Mouse (Mus musculus) adipocyte (in vitro differentiated cells): Measurements from ENCODE around the gene Sec61g.
"Not testable (repeated sequence)": the region's sequence is repeated elsewhere in the genome, so short reads cannot be mapped to it uniquely, and the experiment has no call there.

ENCODE experiments used
- DNase-seq: peaks from one replicate; pipeline ENCODE4 v3.0.0-alpha.2; 2016; ENCODE audit warnings: low spot score

Sec61g gene

DNA sequence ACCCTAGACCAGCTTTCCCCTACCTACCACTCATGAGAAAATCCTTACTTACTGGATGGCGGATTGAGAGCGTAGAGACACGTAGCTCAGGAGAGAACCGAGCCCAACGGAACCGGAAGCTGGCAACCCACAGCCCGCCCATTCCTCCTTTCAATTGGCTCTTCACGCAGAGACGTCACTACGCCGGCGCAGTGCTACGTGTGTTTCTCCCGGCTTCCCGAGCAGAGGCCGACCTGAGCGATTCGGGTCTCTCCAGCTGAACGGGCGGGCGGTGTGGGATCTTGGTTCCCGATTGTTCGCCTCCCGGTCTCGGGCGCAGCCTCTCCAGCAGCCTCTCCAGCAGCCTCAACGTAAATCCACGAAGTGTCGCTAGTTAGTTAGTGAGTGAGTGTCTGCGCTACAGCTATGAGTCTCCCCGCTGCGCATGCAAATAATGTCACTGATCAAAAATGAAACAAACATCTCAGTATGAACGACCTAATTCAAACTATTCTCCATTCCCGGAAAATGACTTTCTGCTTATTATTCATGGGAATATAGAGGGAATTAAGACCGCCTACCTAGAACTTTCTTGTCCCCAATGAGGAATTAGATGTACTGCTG is at the start of gene Sec61g:
TSS of gene Sec61g (minus strand) at position 433 of the 603 bp plus-strand sequence.
- peak; percentile 95 for DNase-seq

DNA sequence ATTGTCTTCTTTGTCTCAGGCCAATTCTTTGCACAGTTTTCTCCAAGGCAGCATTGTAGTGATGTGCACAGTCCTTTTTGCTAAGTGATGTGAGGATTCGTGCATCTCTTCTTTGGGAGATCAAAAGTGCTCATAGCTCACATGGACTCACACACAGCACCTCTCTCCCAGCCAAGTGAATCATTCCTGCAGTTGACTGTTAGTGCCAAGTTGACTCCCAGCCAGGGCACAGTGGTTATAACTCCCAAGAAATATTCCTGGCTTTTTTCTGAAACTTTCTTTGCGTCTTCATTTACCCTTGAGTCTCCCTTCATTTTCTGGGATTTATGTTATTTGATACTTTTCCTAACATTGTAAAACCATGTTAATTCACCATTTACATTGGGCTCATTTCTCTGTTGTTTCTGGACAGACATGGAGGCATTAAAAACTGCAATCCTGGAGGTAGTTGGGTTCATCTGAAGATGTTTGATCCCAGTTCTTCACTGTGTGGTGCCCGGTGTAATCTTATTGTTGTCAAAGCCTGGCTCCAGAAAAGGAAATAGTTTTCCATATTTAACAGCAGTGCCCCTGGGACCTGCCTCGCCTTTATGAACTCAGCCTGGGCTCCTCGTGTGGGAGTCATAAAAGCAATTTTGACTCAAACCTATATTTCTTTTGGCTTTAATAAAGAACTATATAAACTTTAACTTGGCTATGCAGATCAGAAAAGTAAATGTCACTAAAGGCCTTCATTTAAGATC is 38.3 kb upstream of the Sec61g start:
- DNase-seq = peak; percentile 68

DNA sequence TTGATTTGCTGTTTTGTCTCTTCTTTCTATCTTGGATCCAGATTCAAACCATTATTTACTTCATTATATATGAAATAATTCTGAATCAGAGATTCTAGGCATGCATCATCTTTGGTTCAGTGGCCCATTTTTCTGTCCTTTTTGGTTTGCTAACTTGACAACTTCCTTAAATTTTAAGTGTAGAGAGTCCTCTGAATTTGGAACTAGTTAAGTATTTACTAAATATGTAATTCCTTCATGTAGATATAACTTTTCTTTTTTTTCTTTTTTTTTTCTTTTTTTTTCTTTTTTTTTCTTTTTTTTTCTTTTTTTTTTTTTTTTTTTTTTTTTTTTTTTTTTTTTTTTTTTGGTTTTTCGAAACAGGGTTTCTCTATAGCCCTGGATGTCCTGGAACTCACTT is 29.1 kb upstream of the Sec61g start:
- DNase-seq = no peak

DNA sequence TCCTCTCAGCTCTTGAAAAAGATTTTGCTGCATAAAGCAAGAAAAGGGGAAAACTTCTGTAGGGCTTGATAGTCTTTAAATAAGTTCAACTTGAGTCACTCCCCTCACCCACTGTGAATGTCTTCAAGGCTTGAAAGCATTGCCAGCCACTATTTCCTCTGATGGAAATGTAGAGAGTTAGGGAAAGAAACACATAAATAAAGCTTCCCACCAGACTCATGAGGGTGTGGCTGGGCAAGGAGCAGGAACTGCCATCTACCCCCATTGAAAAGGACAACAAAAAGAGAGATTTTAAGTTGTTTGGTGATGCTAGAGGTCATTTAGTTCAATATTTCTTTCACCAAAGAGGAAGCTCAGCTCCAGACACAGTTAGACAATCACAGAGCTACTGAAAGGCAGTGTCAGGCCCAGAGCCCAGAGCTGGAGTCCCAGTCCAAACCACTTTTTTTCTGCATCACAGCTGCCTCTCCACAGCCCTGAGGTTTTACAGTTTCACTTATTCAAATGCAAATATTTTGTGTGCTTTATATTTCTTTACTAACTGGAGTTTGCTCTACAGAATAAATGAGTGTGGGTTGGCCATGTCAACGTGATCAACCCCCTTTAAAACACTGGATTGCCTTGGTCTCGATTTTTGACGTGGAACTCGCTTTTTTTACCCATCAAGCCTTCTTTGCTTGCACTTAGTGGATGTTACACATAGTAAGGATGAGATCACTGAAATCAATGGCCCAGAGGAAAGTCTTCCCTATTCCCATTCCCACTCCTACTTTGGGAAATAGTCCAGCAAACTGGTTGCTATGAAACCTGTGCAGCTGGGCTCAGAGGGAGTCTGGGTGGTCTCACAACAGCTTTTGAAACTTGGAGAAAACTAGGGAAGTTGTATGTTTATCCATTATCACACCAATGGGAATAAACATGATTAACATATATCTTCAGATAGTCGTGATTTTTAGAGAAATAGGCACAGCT is 26.6 kb upstream of the Sec61g start:
- DNase-seq = no peak

DNA sequence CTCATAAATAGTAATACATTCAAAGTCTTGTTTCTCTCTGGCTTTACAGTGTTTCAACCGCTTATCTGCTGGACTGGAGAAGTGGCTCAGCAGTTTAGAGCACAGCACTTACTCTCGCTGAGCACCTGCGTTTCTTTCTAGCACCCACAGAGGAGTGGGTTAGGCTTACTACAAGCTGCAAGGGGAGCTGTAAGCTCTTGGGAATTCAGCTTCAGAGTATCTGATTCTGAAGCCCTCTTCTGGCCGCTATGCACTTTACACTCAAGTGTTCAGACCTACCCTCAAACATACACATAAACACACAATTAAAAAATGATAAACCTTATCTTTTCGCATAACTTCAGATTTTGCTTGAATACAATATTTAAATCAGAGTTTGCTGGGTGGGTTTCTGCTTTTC is 24.6 kb upstream of the Sec61g start:
- no peak for DNase-seq

DNA sequence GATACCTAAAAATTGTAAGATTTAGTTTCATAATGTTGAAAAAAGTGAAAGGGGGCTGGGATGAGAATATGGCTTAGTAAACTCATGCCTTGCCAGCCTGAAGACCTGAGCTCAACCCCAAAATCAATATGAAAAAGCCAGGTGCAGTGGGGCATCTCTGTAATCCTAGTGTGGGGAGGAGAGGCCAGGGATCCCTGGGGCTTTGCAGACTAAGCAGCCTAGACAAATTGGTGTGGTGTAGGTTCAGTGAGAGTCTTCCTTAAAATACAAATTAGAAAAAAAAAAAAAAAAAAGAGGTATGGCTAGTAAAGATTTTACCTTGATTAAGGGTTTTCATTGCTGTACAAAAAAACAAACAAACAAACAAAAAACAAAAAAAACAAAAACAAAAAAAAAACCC is 20.6 kb upstream of the Sec61g start:
- no peak for DNase-seq

DNA sequence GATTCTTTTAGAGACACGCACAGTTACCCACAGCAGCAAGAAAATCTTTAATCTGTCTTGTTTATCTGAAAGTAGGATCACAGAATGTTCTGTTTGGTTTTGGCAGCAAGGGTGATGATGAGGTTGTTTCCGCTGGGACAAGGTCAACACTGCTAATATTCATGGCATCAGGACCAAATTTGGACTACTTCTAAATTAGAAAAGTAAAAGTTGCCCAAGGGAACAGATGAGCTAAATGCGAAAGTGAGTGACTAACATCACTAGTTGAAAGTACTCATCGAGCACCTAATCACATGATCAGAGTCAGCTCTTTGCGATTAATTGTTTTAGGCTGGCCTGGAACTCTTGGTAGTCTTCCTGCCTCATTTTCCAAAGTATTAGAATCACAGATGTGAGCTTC is 20.1 kb upstream of the Sec61g start:
- no peak for DNase-seq

DNA sequence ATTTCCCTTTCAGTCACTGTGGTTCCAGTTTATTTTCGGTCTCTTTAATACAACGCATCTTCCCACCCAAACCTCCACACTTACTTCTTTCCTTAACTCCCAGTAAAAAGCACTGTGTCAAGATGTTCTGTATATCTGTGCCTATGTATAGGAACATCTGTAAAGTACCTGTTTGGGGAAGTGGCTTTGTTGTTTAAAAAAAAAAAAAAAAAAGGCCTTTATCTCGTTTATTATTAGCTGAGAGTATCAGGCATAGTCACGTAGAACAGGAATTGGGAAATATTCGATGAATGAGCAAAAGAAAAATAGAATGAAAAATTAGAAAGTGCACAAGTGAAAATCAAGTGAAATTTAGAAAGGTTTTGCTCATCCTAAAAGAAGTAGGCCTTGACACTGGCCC is 19.5 kb upstream of the Sec61g start:
- DNase-seq = no peak

DNA sequence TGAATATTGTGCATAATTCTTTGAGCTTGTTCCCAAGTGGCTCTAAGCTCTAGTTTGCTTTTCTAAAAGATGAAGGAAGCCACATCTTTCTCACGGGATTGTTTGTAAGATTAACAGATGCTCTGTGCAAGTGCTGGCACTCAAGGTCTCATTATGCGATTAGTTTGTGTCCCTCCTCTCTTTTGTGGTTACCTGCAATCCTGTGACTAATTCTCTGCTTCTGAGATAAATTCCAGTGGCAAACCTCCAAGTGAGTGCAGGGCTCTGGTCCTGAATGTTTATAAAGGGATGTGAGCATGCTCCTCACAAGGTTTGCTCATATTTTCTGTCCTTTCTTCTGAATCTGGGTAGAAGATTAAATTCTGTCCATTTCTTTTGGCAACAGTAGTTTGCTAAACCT is 18.2 kb upstream of the Sec61g start:
- no peak for DNase-seq

DNA sequence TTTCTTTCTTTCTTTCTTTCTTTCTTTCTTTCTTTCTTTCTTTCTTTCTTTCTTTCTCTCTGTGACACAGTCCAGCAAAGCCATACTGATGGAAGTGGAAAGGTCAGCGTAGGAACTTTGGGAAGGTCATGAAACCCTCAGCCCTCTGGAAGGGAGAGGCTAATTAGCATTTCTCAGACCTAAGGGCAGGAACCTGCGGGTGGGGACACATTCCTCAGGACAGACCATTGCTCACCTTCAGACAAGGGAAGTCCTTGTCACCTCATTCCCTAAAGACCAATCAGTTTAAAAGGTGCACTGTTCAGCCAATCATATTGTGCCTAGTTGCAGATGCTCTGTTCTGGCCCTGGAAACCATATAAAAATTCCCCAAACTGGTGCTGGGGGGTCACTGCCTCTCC is 17.4 kb upstream of the Sec61g start:
- DNase-seq = no peak

DNA sequence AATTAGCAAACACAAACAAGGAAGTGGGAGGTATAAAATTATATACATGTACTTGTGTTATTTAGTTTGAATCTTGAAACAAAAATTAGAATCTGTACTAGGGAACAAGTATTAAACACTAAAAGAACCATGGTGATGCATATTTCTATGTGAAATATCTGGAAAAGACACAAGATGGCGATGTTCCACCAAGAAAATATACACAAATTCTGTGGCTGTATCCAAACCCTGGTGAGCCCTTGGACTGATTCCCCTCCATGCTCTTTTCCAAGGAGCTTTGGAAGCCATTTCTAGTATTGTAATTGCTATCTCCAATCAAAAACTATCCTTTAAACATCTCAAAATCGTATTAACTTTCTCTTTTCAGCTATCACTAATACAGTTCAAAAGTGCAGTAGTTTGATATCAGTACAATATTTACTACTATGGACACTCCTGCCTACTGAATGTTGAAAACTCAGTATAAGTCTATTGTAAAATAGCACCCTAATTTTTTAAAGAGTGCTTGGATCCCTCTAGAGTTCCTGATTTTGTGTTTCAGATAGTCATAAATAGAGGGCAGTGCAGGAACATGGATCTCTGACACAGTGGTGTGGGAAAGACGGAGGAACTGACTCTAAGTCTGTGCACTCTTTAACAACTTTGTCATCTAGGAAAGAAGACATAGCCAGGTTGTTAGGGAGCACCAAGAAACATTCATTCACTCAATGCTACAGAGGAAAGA is 16.8 kb upstream of the Sec61g start:
- peak; percentile 88 for DNase-seq

DNA sequence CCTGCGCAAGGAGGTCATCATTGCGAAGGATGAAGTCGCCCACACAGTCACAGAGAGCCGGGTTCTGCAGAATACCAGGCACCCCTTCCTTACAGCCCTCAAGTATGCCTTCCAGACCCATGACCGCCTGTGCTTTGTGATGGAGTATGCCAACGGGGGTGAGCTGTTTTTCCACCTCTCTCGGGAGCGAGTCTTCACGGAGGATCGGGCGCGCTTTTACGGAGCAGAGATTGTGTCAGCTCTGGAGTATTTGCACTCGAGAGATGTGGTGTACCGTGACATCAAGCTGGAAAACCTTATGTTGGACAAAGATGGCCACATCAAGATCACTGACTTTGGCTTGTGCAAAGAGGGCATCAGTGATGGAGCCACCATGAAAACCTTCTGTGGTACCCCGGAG is 6.8 kb upstream of the Sec61g start:
- DNase-seq = not testable (repeated sequence)

DNA sequence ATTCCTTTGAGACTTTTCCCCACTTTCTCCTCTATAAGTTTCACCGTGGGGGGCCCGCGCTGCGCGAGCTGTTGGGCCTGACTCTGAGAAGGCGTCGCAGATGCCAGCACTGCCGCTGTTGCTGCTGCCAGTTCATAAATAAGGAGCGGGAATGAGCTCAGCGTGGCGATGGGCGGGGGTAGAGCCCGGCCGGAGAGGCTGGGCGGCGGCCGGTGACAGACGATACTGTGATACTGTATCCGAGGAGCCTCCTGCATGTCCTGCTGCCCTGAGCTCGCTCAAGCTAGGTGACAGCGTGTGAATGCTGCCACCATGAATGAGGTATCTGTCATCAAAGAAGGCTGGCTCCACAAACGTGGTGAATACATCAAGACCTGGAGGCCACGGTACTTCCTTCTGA is 5.9 kb upstream of the Sec61g start:
- not testable (repeated sequence) for DNase-seq

DNA sequence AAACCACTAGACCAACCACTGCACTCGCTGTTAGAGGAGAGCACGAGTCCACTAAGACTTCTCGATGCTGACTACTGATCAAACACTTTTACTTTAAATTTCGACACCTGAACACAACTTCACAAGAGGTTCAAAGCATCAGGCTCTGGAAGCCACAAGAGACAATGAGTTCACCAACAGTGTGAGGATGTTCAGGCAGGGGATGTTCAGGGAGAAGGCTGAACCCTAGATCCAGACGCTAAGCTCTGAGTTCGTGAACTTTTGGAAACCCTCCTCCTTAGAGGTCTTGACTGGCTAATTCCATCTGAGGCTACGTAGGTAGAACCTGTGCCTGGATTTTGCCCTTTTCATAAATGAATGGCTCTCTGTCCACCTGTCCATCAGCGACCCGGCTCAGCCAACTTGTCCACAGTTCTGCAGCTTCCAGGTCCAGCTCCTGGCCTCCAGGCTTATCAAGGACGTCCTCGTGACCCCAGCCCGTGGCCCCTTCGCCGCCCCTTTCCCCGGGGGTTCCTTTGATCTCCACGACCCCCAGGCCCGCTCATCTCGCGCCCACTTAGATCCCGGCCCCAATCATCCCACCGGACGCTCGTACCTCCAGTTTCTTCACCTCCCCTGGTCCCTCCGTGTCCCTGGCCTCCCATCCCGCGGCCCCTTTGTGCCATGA is 766 bp downstream of the Sec61g start:
- DNase-seq = peak; percentile 22

DNA sequence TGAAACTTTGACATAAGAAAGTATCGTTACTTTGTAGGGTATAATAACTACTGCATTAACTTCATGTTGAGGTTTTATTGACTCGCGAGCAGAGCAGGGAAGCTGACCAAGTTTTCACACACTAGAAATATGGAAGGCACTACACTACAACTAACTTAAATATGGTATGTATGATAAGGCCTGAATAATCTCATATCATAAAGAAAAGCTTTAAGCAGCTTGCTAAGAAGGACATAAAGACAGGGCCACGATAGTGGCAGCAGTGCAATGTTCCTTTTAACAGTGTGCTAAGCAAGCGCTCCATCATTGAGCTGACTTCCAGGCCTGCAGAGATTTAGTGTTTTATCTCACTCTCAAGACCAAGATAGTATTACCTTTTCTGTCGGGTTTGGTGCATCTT is 2.3 kb downstream of the Sec61g start:
- no peak for DNase-seq

DNA sequence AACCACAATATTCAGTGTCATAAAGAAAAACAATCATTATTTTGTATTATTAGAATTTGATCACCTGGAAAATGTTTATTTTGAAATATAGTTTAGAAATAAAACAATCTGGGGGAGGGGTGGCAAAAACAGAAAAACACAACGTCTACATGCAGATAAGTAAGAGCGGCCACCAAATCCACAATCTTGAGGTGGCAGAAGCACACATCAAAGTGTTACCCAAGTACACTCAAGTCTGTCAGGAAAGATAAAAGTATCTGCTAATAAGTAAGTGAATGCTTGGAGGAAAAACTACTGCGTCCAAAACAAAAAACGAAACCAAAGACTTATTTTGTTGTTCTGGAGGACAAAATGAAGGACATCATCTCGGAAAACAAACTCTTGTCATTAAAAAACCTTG is 5.1 kb downstream of the Sec61g start:
- DNase-seq = no peak

DNA sequence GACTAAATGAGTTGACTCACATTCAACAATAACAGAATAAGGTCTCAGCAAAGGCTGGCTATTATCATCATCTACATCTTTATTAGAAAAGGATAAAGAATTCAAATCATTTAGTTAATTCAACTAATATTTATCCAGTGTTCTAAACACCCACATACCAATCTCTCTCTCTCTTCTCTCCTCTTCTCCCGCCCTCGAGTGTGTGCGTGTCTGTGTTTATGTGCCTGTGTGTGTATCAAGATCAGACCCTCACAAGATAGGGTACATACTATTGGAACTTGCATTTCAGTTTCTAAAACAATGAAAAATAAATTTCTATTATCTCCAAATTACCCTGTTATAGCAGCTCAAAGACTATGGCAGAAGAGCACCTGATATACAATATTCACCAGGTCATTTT is 5.5 kb downstream of the Sec61g start:
- no peak for DNase-seq

DNA sequence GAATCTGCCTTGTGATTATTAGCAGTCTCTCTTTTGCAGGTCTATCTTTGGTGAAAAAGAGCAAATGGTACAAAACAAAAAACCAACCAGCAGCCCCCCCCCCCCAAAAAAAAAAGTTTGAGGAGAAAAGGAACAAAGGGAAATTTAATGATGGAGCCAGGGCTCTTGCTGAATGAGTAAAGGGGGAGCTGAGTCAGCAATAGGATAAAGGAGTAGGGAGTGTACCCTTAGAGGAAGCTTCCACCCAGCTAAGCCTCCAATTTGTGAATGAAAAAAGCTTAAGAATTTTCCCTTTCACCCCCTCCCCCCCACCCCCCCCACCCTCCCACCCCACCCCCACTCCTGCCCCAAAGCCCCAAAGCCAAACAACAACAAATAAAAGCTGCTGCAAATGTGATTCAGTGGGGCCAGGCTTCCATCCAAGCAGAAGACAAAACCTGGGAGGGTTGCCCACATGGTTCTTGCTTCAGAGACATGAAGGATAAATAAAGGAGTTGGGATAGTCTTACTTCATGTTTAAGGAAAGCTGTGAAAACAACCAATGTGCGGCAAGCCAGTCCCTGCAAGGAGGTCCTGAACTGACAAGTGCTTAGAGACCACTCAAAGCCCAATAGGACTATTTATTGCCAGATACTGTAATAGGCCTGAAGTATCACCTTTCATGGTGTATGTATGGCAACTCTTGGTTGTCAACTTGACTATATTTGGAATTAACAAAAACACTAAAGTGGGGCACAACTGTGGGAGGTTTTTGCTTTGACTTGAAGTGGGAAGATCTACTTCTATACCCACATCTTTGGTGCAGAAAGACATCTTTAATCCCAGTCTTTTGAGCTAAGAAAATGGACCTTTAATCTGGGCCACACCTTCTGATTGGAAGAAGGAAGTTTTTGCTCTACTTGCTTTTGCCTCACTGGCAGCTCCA is 9.3 kb downstream of the Sec61g start:
- peak; percentile 73 for DNase-seq
